Mouse (Mus musculus): ENCODE results near the gene Tm2d3.

Tm2d3 gene

DNA sequence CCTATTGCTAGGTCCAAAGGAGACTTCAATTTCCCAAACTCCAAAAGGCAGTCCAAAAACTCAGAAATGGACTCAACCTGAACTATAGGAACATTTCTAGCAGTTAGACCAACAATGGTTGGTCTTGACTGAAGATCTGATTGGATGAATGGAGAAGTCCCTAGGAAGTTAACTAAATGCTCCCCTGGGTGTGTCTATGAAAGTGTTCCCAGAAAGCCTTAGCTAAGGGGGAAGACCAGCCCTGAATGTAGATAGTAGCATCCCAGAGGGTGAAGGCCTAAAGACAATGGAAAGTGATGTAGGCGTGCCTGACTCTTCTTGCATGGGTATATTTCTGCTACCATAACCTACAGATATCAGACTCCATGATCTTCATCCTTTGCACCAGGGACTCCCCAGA is 17.5 kb downstream of the Tm2d3 start:
- no peak for DNase-seq

DNA sequence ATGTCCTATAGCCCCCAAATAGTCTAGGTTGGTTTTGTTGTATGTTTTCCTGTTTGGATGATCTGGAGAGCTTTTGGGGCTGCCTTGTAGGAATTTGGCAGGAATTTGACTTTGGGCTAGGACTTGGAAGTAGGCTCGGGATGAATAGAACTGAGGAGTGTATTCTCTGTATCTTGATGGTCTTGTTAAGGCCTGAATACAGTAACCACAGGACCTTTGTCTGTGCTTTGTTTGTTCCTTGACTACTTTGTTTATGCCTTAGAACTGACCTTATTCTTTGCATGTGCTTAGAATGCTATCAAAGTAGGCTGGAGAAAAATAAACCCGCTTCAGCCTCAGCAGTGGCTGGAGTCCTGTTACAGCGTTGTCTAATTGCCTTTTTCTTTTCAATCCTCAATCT is 19.3 kb downstream of the Tm2d3 start:
- no peak for DNase-seq

DNA sequence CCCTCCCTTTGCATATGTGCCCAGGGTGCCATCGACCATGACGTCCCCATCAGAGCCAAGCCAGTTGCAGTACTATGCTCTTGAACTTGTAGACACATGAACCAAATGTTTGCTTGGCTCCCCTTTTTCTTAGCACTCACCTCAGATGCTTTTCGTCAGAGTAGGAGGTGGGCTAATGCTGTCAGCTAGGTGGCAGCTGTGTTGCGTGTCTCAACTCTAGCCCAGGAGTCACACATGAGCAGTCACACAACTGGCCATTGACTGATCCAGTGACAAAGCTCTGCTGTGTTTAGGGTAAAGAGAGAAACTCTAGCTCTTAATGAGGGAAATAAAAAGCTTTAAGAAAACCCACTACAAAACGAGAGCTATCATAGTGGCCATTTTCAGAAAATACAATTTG is 22.8 kb downstream of the Tm2d3 start:
- no peak for DNase-seq

DNA sequence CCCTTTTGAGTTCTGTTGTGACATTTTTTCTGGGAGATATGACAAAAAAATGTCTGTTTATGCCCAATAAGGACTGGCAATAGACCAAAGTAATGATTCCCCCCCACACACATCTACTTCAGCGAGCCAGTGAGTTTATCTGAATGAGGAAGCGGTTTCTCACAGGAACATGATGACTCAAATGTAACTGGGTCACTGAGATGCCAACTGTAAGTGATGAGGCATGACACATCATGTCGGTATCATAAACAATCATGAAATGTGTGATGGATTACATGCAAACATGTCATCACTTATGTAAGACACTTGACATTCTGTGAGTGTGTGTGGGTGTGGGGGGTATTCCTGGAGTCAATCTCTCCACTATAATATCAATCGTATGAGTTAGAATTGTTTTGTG is 23.3 kb downstream of the Tm2d3 start:
- no peak for DNase-seq

DNA sequence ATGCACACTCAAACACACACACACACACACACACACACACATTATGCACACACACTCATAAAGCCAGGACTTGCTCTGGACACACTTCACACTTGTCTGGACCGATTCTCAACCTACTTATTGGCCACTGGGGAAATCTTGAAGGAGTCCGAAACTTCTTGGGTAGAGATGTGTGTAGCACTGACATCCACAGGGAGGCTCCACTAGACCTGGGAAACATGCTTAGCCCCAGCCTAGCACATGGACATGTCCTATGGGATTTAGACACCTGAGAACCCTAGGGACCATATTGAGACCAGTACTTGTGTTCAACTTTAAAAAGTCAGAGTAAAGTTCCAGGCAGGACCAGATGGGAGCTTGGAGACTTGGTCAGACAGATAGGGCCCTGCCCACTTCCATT is 43.1 kb downstream of the Tm2d3 start:
- no peak for DNase-seq

DNA sequence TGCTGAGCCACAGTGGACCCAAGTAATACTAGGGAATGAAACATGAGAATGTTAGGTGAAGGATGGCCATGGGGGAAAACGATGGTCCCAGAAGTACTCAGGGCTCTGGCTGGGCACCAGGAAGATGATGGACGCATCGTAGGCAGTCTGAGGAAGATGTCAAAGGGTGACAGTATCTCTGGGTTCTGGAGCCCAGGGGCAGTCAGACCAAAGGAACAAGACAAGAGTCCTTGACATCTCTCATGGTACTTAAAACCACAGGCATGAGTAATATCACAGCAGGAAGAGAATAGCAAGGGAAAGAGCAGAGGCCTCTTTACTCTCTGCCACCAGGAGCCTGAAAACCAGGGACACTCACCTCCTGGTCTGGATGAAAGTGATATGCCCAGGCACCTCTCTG is 44.3 kb downstream of the Tm2d3 start:
- no peak for DNase-seq

DNA sequence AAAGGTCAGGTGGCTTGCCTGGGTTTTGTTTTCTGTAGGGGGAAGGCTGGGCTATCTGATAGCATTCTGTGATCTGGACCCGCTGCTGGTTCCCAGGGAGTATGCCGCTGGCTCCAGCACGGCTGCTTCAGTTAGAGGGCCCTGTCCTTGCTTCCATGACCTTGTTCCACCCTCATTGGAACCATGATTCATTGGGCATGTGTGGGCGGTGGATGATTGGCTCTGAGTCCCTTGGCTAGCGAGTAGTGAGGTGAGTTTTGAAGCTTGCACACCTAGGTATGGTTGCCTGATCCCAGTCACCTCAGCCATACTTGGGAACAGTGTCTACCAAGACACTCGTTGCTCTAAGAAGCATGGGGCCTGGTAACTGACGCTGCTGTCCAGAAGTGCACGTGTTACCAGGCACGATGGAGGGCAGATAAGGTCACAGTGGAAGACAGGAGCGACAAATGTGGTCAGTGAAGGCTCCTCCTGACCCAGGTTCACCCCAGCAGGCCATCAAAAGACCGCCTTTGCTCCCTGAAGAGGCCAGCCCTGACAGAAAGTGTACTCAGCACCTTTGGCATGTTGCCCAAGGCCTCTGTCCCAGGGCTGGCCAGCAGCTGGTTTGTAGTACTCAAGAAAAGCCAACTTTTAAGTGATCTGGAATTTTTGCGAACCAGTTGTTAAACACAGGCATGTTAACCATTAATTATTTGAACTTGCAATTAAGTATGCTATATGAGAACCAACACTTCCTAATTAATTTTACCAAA is 46.5 kb downstream of the Tm2d3 start:
- DNase-seq: peak; percentile 9

DNA sequence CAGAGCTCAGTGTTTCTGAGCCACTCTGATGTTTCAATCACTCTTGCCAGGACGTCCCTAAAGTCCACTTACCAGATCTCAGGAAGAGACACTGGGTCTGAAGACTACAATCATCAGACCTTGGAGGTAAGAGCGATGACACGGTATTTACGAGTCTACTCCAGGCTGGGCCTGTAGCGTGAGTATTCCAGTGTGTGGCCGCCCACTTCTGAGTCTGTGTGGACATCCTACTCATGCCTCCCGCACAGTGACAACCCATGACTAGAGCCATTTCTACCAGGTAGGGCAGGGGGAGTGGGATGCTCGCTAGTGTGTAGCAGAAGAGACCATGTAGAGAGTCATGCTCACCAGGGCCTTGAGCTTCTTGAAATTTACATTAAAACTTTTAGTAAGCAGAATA is 51.9 kb downstream of the Tm2d3 start:
- DNase-seq: no peak

DNA sequence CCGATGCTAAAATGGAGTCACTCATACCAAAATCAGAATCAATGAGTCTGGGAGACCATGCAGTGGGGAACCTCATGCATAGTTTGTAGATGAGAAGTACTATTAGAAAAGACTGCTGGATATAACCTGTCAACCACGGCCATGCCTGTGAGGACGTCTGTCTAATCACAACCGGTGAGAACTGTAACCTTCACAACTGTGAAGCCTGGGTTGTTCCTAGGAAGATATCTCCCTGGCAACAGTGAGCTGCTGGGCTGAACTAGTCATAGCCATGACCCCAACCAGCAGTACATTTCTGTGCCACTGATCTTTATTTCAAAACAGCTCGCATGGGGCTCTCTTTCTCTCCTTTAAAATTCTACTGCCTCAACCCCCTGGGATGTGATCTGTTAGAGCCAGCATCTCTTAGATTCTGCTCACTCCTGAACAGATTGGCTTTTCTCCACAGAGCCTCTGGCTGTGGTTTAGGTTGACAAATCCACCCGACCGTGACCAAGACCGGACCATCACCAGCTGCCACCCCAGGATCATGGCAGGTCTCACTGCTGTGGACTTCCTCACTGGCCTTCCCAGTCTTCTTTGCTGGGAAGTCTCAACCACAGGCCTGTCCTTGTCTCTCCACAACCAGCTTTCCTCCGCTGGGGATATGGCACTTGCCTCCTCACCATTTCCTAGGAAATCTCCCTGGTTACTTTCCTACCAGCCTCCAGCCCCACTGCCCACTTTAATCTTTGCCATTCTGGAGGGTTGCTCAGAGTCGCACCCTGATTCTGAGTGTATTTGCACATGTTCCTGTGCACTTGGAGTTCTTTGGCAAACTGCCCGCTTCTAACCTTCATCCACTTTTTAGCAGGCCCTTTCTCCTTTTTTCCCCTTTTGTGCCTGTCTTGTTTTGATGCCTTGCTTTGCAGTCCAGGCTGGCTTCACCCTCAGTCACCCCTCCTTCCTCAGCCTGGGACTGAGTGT is 57.3 kb downstream of the Tm2d3 start:
- DNase-seq: no peak
